Mouse (Mus musculus): ENCODE measurements at regions not wholly inside any gene's neighbourhood (a gene's known extent, or its start where the extent isn't known, plus 50 kb on each side); places are given as distances from the start of the nearest gene placed in this dataset.

- DNase-seq = no peak
- intact Hi-C loops (cut with DNase I; ENCODE audit: low total_unique reads) = no loop called here
Measured at GRCm38 (mm10) chr4:127651601-127652000, 293.6 kb upstream of the Gjb5 start.

- intact Hi-C loops (cut with DNase I; ENCODE audit: low total_unique reads) = no loop called here
- no peak for DNase-seq
Measured at GRCm38 (mm10) chr4:127648011-127648410, 290.0 kb upstream of the Gjb5 start.

- intact Hi-C loops (cut with DNase I; ENCODE audit: low total_unique reads) = no loop called here
- no peak for DNase-seq
Measured at GRCm38 (mm10) chr4:127647189-127647588, 289.2 kb upstream of the Gjb5 start.

- intact Hi-C loops (cut with DNase I; ENCODE audit: low total_unique reads) = no loop called here
- DNase-seq = no peak
Measured at GRCm38 (mm10) chr4:127640251-127641085, 282.5 kb upstream of the Gjb5 start.

GRCm38 (mm10) chr4:127639765-127640164 is 281.8 kb upstream of the Gjb5 start:
- DNase-seq = no peak
- intact Hi-C loops (cut with DNase I; ENCODE audit: low total_unique reads) = no loop called here

- intact Hi-C loops (cut with DNase I; ENCODE audit: low total_unique reads) = no loop called here
Measured at GRCm38 (mm10) chr4:127636934-127637333, 279.0 kb upstream of the Gjb5 start.

GRCm38 (mm10) chr4:127635262-127635661 is 277.3 kb upstream of the Gjb5 start:
- no peak for DNase-seq
- intact Hi-C loops (cut with DNase I; ENCODE audit: low total_unique reads) = no loop called here

More at GRCm38 (mm10) chr4:127636934-127637333, 279.0 kb upstream of the Gjb5 start:
- no peak for DNase-seq

- peak; percentile 5 for DNase-seq
- intact Hi-C loops (cut with DNase I; ENCODE audit: low total_unique reads) = loop anchor here (10.0 kb wide), 1 partner anchor 255 kb away; no protein-coding TSS in a partner anchor
Measured at GRCm38 (mm10) chr4:127619870-127620269, 261.9 kb upstream of the Gjb5 start.

- intact Hi-C loops (cut with DNase I; ENCODE audit: low total_unique reads) = loop anchor here (10.0 kb wide), 1 partner anchor 248 kb away; no protein-coding TSS in a partner anchor
- peak; percentile 12 for DNase-seq
Measured at GRCm38 (mm10) chr4:127612761-127613160, 254.8 kb upstream of the Gjb5 start.

GRCm38 (mm10) chr4:127600919-127601318 is 242.9 kb upstream of the Gjb5 start:
- DNase-seq = no peak
- intact Hi-C loops (cut with DNase I; ENCODE audit: low total_unique reads) = no loop called here

- DNase-seq = no peak
- intact Hi-C loops (cut with DNase I; ENCODE audit: low total_unique reads) = no loop called here
Measured at GRCm38 (mm10) chr4:127598610-127599009, 240.6 kb upstream of the Gjb5 start.

GRCm38 (mm10) chr4:127594081-127594480 is 236.1 kb upstream of the Gjb5 start:
- intact Hi-C loops (cut with DNase I; ENCODE audit: low total_unique reads) = no loop called here

GRCm38 (mm10) chr4:127591540-127591939 is 233.6 kb upstream of the Gjb5 start:
- intact Hi-C loops (cut with DNase I; ENCODE audit: low total_unique reads) = no loop called here
- no peak for DNase-seq

More at GRCm38 (mm10) chr4:127594081-127594480, 236.1 kb upstream of the Gjb5 start:
- DNase-seq = no peak

GRCm38 (mm10) chr4:127586822-127587221 is 228.8 kb upstream of the Gjb5 start:
- intact Hi-C loops (cut with DNase I; ENCODE audit: low total_unique reads) = no loop called here
- no peak for DNase-seq

- DNase-seq = no peak
- intact Hi-C loops (cut with DNase I; ENCODE audit: low total_unique reads) = no loop called here
Measured at GRCm38 (mm10) chr4:127576521-127576920, 218.5 kb upstream of the Gjb5 start.

GRCm38 (mm10) chr4:127562602-127563001 is 204.6 kb upstream of the Gjb5 start:
- intact Hi-C loops (cut with DNase I; ENCODE audit: low total_unique reads) = no loop called here
- DNase-seq = no peak

GRCm38 (mm10) chr4:127558572-127558971 is 200.6 kb upstream of the Gjb5 start:
- intact Hi-C loops (cut with DNase I; ENCODE audit: low total_unique reads) = no loop called here

GRCm38 (mm10) chr4:127552456-127553225 is 194.7 kb upstream of the Gjb5 start:
- no peak for DNase-seq
- intact Hi-C loops (cut with DNase I; ENCODE audit: low total_unique reads) = no loop called here

More at GRCm38 (mm10) chr4:127558572-127558971, 200.6 kb upstream of the Gjb5 start:
- no peak for DNase-seq

GRCm38 (mm10) chr4:127549581-127549980 is 191.6 kb upstream of the Gjb5 start:
- intact Hi-C loops (cut with DNase I; ENCODE audit: low total_unique reads) = no loop called here
- no peak for DNase-seq

GRCm38 (mm10) chr4:127549018-127549417 is 191.0 kb upstream of the Gjb5 start:
- intact Hi-C loops (cut with DNase I; ENCODE audit: low total_unique reads) = no loop called here
- DNase-seq = no peak
